Mouse (Mus musculus): ENCODE data around the gene Ugt1a8.

Gene Ugt1a8

DNA sequence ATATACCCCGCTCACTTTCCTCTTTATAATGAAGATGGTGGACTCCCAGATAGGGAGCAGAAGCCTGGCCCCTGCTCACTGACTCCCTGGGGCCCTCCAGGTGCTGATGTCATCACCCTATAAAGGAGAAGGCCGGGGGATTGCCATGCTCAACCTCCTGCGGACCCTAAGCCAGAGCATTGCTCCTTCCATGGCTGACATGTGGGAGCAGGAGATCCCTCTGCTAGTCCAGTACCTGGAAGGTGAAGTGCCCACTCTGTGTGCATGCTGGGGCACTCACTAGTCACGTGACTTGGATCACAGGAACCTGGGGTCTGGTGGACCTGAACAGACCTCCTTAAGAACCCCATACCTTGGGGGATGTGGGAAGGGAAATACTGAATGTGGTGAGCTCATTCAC lies 153.0 kb downstream of the Ugt1a8 start:
- no peak for DNase-seq

DNA sequence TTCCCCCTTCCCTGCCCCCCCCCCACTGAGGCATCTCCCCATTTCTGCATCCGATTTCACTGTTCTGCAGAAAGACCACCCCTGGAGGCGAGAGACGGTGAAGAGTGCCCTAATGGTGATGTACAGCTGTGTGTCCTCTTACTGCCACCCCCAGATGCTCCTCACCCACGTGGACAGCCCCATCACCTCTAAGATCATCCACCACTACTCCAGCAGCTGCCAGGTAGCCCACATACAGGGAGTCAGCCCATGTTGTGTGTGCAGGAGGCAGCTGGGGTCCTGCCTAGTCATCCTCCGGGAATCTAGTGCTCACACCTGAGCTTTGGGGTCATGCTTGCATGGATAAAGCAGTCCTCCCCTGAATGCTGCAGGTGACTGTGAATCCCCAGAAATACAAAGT lies 156.2 kb downstream of the Ugt1a8 start:
- DNase-seq, result no peak

- no peak for DNase-seq
Observed at GRCm38 (mm10) chr1:88245881-88246280, 158.3 kb downstream of the Ugt1a8 start.

- no peak for DNase-seq
Observed at GRCm38 (mm10) chr1:88246386-88246785, 158.8 kb downstream of the Ugt1a8 start.

- DNase-seq, result no peak
Observed at GRCm38 (mm10) chr1:88247660-88248059, 160.0 kb downstream of the Ugt1a8 start.

DNA sequence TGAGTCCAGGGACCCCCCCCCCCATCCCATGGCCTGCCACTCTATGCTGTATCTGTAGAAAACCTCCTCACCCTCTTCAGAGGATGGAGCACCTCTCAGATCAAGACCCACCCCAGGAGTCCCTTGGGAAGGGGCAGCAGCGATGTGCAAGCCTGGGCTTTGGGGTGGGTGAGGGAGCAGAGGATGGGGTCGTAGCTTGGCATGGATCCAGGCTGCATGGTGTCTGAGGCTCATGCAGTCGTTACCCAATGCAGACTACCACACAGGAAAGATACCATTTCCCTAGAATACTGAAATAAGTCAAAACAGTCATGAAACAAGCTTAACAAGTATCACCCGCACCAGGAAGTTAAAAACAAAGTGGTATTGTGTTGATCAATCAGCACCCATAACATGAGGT lies 161.0 kb downstream of the Ugt1a8 start:
- no peak for DNase-seq

DNA sequence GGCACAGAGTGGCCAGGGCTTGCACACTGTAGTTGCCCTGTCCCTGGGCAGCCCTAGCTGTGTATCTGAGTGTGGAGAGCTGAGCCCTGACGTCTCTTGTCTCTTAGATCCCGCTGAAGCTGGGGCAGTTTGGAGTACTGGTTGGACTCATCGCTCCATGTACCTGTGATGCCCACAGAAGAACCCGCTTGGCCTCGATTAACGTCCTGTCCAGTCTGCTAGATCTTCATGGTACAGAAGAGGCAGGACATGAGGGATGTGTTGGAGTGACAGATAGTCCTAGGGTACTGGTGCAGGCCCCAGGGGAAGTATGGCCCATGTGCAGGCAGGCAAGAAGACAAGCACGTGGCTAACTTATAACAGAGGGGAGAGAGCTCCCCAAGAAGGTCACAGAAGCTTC lies 162.0 kb downstream of the Ugt1a8 start:
- DNase-seq, result no peak

DNA sequence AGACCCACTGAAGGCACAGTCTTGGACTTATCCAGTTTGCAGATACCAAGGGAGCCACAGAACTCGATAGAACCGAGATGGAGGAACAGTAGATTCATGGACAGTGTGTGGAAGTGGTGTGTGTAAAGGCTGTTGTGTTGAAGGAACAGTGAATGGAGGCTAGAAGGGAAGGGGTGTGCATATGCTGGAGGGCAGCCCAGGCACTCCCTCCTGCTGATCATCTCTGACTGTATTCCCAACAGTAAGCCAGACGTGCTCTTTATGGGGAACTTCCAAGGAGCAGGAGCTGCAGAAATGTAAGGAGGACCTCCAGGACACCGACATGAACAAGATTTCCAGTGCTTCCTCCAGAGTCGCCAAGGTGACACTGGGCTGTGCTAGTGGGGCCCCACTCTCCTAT lies 162.4 kb downstream of the Ugt1a8 start:
- DNase-seq, result no peak

DNA sequence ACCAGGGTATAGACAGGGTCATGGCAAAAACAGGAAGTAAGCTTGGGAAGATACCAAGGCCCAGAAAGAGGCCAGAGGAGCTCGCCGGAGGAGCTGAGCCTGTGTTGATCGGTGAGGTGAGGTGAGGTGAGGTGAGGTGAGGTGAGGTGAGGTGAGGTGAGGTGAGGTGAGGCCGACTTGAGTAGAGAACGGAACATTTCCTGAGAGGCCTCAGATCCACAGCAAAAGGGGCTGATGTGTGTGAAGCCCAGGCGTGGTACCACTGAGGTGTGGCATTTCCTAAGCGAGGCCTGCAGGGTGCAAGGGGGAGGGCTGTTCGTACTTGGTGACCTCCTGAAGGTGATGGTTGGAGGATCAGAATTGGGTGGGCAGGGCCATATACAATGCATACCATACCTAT lies 165.5 kb downstream of the Ugt1a8 start:
- no peak for DNase-seq

- no peak for DNase-seq
Observed at GRCm38 (mm10) chr1:88253540-88253939, 165.9 kb downstream of the Ugt1a8 start.

- no peak for DNase-seq
Observed at GRCm38 (mm10) chr1:88254793-88255465, 167.3 kb downstream of the Ugt1a8 start.

DNA sequence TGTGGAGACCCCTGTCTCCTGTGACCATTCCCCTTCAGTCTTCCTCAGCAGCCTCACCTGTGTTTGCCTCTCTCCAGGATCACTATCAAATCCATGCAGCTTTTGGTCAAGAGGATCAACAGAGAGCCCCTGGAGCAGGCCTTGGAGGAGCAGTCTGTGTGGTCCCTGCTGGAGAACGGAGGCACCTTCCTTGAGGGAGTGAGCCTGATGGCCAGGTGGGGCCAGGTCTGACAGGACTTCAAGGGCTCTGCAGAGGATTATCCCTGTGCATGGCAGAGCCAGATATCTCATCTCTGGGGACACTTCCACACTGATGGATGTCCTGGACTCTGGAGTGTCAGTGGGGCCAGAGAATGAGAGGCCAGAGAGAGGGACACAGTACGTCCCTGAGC lies 167.8 kb downstream of the Ugt1a8 start:
- no peak for DNase-seq

GRCm38 (mm10) chr1:88255989-88256754 lies 168.6 kb downstream of the Ugt1a8 start:
- DNase-seq, result no peak

GRCm38 (mm10) chr1:88256886-88257663 lies 169.5 kb downstream of the Ugt1a8 start:
- DNase-seq, result no peak

- no peak for DNase-seq
Observed at GRCm38 (mm10) chr1:88257681-88258080, 170.1 kb downstream of the Ugt1a8 start.

- DNase-seq, result no peak
Observed at GRCm38 (mm10) chr1:88258361-88258760, 170.7 kb downstream of the Ugt1a8 start.

DNA sequence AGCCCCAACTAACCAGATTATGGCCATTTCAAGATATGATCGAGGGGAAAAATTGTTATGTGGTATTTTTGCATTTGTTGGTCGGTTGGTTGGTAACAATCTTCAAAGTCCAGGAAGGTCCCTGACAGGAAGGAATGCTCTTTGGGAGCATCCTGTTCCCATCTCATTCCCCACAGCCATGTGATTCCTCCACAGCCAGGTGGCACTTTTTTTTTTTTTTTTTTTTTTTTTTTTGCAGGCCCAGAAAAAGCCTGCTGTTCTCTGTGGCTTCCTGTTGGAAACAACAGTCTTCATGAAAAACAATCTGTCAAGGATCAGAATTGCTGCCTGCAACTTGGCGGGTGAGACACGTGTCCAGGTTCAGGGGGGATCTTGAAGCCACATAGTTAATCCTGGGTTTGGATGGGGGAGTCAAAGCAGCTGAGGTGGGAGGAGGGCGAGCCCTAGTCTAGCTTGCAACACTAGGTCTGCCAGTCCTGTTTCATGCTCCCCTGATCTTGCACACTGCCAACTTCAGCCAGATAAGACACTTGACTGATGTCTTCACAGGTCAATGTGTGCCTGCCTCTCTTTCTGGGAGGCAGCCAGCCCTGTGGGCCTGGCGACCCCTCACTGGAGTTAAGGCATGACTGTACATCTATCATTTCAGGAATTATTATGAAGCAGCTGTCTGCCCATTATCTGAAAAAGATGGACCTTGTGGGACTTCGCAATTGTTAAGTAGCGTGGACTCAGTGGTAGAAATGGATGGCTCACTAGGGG lies 171.4 kb downstream of the Ugt1a8 start:
- no peak for DNase-seq

DNA sequence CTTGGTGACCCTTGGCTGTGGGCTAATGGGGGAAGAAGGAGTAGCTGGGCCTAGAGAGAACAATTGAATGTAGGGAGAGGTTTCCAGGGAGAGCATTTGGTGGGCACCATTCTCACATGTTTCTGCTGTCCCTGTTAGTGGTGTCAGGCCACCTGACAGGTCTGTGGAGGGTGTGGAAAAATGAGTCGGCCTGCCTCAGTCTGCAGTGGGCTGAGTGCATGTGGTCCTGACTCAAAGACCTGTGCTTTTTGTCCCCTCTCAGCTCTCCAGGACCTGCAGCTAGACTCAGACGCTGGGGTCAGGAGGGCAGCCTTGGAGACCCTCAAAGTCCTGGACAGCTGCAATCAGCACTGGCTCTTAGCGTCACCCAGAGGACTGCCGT lies 172.0 kb downstream of the Ugt1a8 start:
- no peak for DNase-seq

GRCm38 (mm10) chr1:88260114-88260513 lies 172.5 kb downstream of the Ugt1a8 start:
- DNase-seq, result no peak

GRCm38 (mm10) chr1:88260604-88261377 lies 173.2 kb downstream of the Ugt1a8 start:
- no peak for DNase-seq

GRCm38 (mm10) chr1:88261706-88262105 lies 174.1 kb downstream of the Ugt1a8 start:
- DNase-seq, result no peak

- peak; percentile 63 for DNase-seq
Observed at GRCm38 (mm10) chr1:88262255-88262654, 174.6 kb downstream of the Ugt1a8 start.
